Mouse (Mus musculus) lung, postnatal 0 days (tissue): ENCODE results near the gene Dmbx1.

Experiments used
- CTCF ChIP-seq: IDR thresholded peaks from 2 replicates; pipeline ENCODE4 v1.5.1; 2016; ENCODE audit warnings: antibody characterized with exemption, mild to moderate bottlenecking
- EP300 ChIP-seq: IDR thresholded peaks from 2 replicates; pipeline ENCODE4 v1.6.1; 2016; ENCODE audit warnings: antibody characterized with exemption, mild to moderate bottlenecking, control low read depth

DNA sequence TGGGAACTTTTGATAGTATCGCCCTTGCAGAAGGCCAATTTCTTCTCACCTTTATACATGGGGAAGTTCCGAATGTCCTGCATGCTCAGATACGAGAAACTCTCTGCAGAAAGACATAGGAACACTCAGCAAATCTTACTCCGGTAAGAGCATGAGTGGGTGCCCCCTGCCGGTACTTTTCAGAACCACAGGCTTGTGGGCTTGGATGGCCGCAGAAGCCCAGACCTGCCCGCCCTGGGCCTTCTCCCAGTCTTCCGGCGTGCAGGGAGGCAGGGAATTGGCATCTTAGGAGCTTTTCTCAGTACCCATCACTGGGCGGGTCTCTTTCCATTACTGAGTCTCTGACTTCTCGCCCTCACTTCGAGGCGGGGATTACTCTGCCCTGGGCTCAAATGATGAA is 44.4 kb upstream of the Dmbx1 start:
- TF ChIP-seq CTCF: peak; percentile 85
- TF ChIP-seq EP300: no peak
